ENCODE assay signal across 8 mouse cellular contexts in genomic region chr9:99569071-99569397, GRCm38 (mm10). TPM values are rescaled to one million over a fixed set of nuclear protein-coding genes. Genes with fewer than 3 reads are reported as not detected.
A peak's percentile ranks its signal among the peaks of the same experiment; 100 is the strongest.
DNase-seq lines count a peak whose midpoint lies in the region; ATAC-seq and TF ChIP-seq lines count a peak whose summit lies in the region.

No protein-coding gene starts in this region.

- intact Hi-C loops in gastrocnemius, adult 2 months (cut with DNase I), result no loop called here
- intact Hi-C loops in gastrocnemius, postnatal 36 days (cut with DNase I), result no loop called here

- 0% methylated on average over 9 of the region's 9 CpGs for WGBS in thymus, adult 2 months
- under 1% methylated on average over 9 of the region's 9 CpGs for WGBS in liver, embryonic 12.5 days (ENCODE audit: insufficient replicate concordance)
- WGBS in stomach, postnatal 0 days, result 1% methylated on average over 9 of the region's 9 CpGs

- H3K4me2 ChIP-seq in liver, embryonic 12.5 days, result peak overlapping the region; percentile 88
- peak overlapping the region; percentile 85 for H3K4me2 ChIP-seq in stomach, postnatal 0 days (replicated peaks; ENCODE audit: low read depth)

- H3K36me3 ChIP-seq in thymus, adult 2 months (ENCODE audit: control insufficient read depth, insufficient read depth, low read length), result no peaks in the 10 kb centered on the region
- H3K36me3 ChIP-seq in liver, embryonic 12.5 days, result no peaks in the 10 kb centered on the region
- H3K36me3 ChIP-seq in stomach, postnatal 0 days (ENCODE audit: control insufficient read depth, insufficient read depth, low read length), result no peaks in the 10 kb centered on the region

- H3K9me3 ChIP-seq in liver, embryonic 12.5 days (replicated peaks), result no peaks in the 10 kb centered on the region
- H3K9me3 ChIP-seq in stomach, postnatal 0 days (ENCODE audit: control insufficient read depth, low read length), result no peaks in the 10 kb centered on the region

- DNase-seq in gastrocnemius, adult 2 months, result no peak
- DNase-seq in gastrocnemius, postnatal 36 days, result no peak
- no peak for DNase-seq in thymus, adult 2 months
- no peak for DNase-seq in thymus, postnatal 14 days
- peak; percentile 26 for DNase-seq in stomach, postnatal 0 days (ENCODE audit: low spot score)
- DNase-seq in left cerebral cortex, adult 18-20 months (ENCODE audit: low spot score in 2 of 2), result no peak
- DNase-seq in spleen, postnatal 4 days (ENCODE audit: low spot score in 2 of 2), result no peak

- no peak for TF ChIP-seq POLR2A in thymus, adult 2 months (IDR thresholded peaks at IDR 0.05; ENCODE audit: control insufficient read depth, extremely low read depth, insufficient read depth, low read length, poor library complexity)

- peak; percentile 59; the same call in 1 of the 2 replicates for ATAC-seq in liver, embryonic 12.5 days
- ATAC-seq in stomach, postnatal 0 days (ENCODE audit: low FRiP score, low TSS enrichment), result no peak; the same call in 1 of the 2 replicates

- peaks cover 3% of the 10 kb centered on the region; the same call in 1 of the 2 replicates for H3K4me1 ChIP-seq in thymus, adult 2 months (replicated peaks; ENCODE audit: control insufficient read depth, insufficient read depth, low read length)
- peaks cover 28% of the 10 kb centered on the region for H3K4me1 ChIP-seq in liver, embryonic 12.5 days
- H3K4me1 ChIP-seq in stomach, postnatal 0 days (replicated peaks; ENCODE audit: control insufficient read depth, insufficient read depth), result no peaks in the 10 kb centered on the region; the same call in 1 of the 2 replicates

- peak overlapping the region; percentile 80 for H3K4me3 ChIP-seq in gastrocnemius, adult 2 months
- H3K4me3 ChIP-seq in thymus, adult 2 months (ENCODE audit: control insufficient read depth, insufficient read depth, low read length), result peak overlapping the region; percentile 92
- peak overlapping the region; percentile 85 for H3K4me3 ChIP-seq in liver, embryonic 12.5 days
- H3K4me3 ChIP-seq in stomach, postnatal 0 days (ENCODE audit: low read depth, low read length), result peak overlapping the region; percentile 93

- no peak for TF ChIP-seq EP300 in stomach, postnatal 0 days (optimal IDR thresholded peaks at IDR 0.05)

- H3K27me3 ChIP-seq in thymus, adult 2 months (ENCODE audit: control insufficient read depth, insufficient read depth, low read length), result no peaks in the 10 kb centered on the region
- H3K27me3 ChIP-seq in liver, embryonic 12.5 days (replicated peaks), result 0 out of 2 replicates have a peak, but pooled peaks cover 3% of the 10 kb centered on the region
- H3K27me3 ChIP-seq in stomach, postnatal 0 days (ENCODE audit: control insufficient read depth, insufficient read depth, low read length), result no peaks in the 10 kb centered on the region

- peak overlapping the region; percentile 96 for H3K27ac ChIP-seq in gastrocnemius, adult 2 months
- peak overlapping the region; percentile 33; the same call in 1 of the 2 replicates for H3K27ac ChIP-seq in thymus, adult 2 months (ENCODE audit: control insufficient read depth, insufficient read depth, low read length)
- peak overlapping the region; percentile 95 for H3K27ac ChIP-seq in liver, embryonic 12.5 days
- H3K27ac ChIP-seq in stomach, postnatal 0 days (replicated peaks), result peak overlapping the region; percentile 98

- TF ChIP-seq CTCF in gastrocnemius, adult 2 months (IDR thresholded peaks at IDR 0.05), result no peak
- no peak for TF ChIP-seq CTCF in thymus, adult 2 months (IDR thresholded peaks at IDR 0.05; ENCODE audit: borderline replicate concordance, control insufficient read depth, extremely low read depth, insufficient read depth, low read length, poor library complexity)
- no peak for TF ChIP-seq CTCF in stomach, postnatal 0 days (IDR thresholded peaks at IDR 0.05; ENCODE audit: low read depth)

- peak overlapping the region; percentile 93 for H3K9ac ChIP-seq in liver, embryonic 12.5 days
- H3K9ac ChIP-seq in stomach, postnatal 0 days (ENCODE audit: low read length), result peak overlapping the region; percentile 93

RNA-seq across cellular contexts. Expression of gene Armc8, which starts 0.3 kb away (rescaled TPM):
- 10 to 100 TPM; 26.7 to 27.9 TPM for total RNA-seq in gastrocnemius, adult 2 months (2021)
- 10 to 100 TPM; 22.0 to 25.2 TPM for total RNA-seq in gastrocnemius, postnatal 36 days (2021)
- polyA plus RNA-seq in thymus, adult 2 months (2012; rRNA removed), result 15.0 and 15.6 TPM in 2 replicates
- polyA plus RNA-seq in liver, embryonic 12.5 days (2016; fragmentation: Nextera tagmentation; extraction: Ambion mirVana), result 14.5 and 15.1 TPM in 2 replicates
- 13.0 and 13.7 TPM in 2 replicates for polyA plus RNA-seq in stomach, postnatal 0 days (2015; fragmentation: Nextera tagmentation; extraction: Ambion mirVana)
- 10 to 100 TPM; 55.4 to 55.7 TPM for total RNA-seq in left cerebral cortex, adult 18-20 months (2021)

RNA-seq across cellular contexts. Expression of gene Dbr1, which starts 6.6 kb away (rescaled TPM):
- total RNA-seq in gastrocnemius, adult 2 months (2021), result 1 to 10 TPM; 4.2 to 5.2 TPM
- 1 to 10 TPM; 2.6 to 5.6 TPM for total RNA-seq in gastrocnemius, postnatal 36 days (2021)
- polyA plus RNA-seq in thymus, adult 2 months (2012; rRNA removed), result 18.6 and 20.4 TPM in 2 replicates
- polyA plus RNA-seq in liver, embryonic 12.5 days (2016; fragmentation: Nextera tagmentation; extraction: Ambion mirVana), result 26.8 and 31.4 TPM in 2 replicates
- 14.2 and 15.5 TPM in 2 replicates for polyA plus RNA-seq in stomach, postnatal 0 days (2015; fragmentation: Nextera tagmentation; extraction: Ambion mirVana)
- total RNA-seq in left cerebral cortex, adult 18-20 months (2021), result 10 to 100 TPM; 11.2 to 13.8 TPM

RNA-seq across cellular contexts. Expression of gene A4gnt, which starts 43.3 kb away (rescaled TPM):
- not detected for total RNA-seq in gastrocnemius, adult 2 months (2021)
- not detected for total RNA-seq in gastrocnemius, postnatal 36 days (2021)
- 0.05 and 0.11 TPM in 2 replicates for polyA plus RNA-seq in thymus, adult 2 months (2012; rRNA removed)
- not detected in 2 replicates for polyA plus RNA-seq in liver, embryonic 12.5 days (2016; fragmentation: Nextera tagmentation; extraction: Ambion mirVana)
- 4.3 and 4.5 TPM in 2 replicates for polyA plus RNA-seq in stomach, postnatal 0 days (2015; fragmentation: Nextera tagmentation; extraction: Ambion mirVana)
- total RNA-seq in left cerebral cortex, adult 18-20 months (2021), result under 1 TPM; 0.16 to 0.28 TPM

Comparison
In these comparisons a context has a peak if more than half of its experiments do, and no peak if none do; other contexts are left out.
1. H3K27ac ChIP-seq: peak in every context shown above with its lines; median percentile 98 in stomach, postnatal 0 days; 96 in gastrocnemius, adult 2 months; 95 in liver, embryonic 12.5 days; 33 in thymus, adult 2 months.